8 mouse cellular contexts compared by ENCODE assay signal in genomic region chr7:38023451-38023850, GRCm38 (mm10). TPM values are rescaled to one million over a fixed set of nuclear protein-coding genes. Genes with fewer than 3 reads are reported as not detected.
A peak's percentile ranks its signal among the peaks of the same experiment; 100 is the strongest.
DNase-seq lines count a peak whose midpoint lies in the region; ATAC-seq lines count a peak whose summit lies in the region.

Gene Uri1, minus strand, starts transcription at chr7:38023551.

- no peak for DNase-seq in kidney, adult 18-20 months
- no peak for DNase-seq in adrenal gland, postnatal 4 days (ENCODE audit: low spot score in 2 of 2)
- no peak for DNase-seq in gastrocnemius, postnatal 36 days
- DNase-seq in midbrain, embryonic 14.5 days = no peak
- DNase-seq in MN1 (ENCODE audit: low spot score) = no peak
- no peak for DNase-seq in frontal cortex, postnatal 25 days (ENCODE audit: low spot score in 2 of 2)

- WGBS in kidney, embryonic 14.5 days = 88% methylated on average over 8 of the region's 8 CpGs
- 88% methylated on average over 8 of the region's 8 CpGs for WGBS in intestine, embryonic 16.5 days
- WGBS in midbrain, embryonic 14.5 days = 91% methylated on average over 8 of the region's 8 CpGs

- no peak within 1 kb of the TSS for H3K4me2 ChIP-seq in kidney, embryonic 14.5 days (replicated peaks; ENCODE audit: low read depth, low read length)
- H3K4me2 ChIP-seq in intestine, embryonic 16.5 days (ENCODE audit: low read depth, low read length) = no peak within 1 kb of the TSS
- H3K4me2 ChIP-seq in midbrain, embryonic 14.5 days (ENCODE audit: low read length) = no peak within 1 kb of the TSS

- no peak within 1 kb of the TSS for H3K9ac ChIP-seq in kidney, embryonic 14.5 days (ENCODE audit: low read depth, low read length)
- H3K9ac ChIP-seq in intestine, embryonic 16.5 days (ENCODE audit: low read depth, low read length) = no peak within 1 kb of the TSS
- no peak within 1 kb of the TSS for H3K9ac ChIP-seq in midbrain, embryonic 14.5 days (replicated peaks; ENCODE audit: low read length)

- H3K4me1 ChIP-seq in kidney, embryonic 14.5 days (ENCODE audit: control insufficient read depth, insufficient read depth, low read length) = no peaks in the 10 kb centered on the region
- H3K4me1 ChIP-seq in intestine, embryonic 16.5 days (ENCODE audit: control insufficient read depth, insufficient read depth, low read length) = peaks cover 4% of the 10 kb centered on the region; the same call in 1 of the 2 replicates
- H3K4me1 ChIP-seq in midbrain, embryonic 14.5 days (ENCODE audit: control insufficient read depth, insufficient read depth, low read length) = no peaks in the 10 kb centered on the region

- H3K27ac ChIP-seq in kidney, embryonic 14.5 days (ENCODE audit: low read depth, low read length) = no peak within 1 kb of the TSS
- peak within 1 kb of the TSS; percentile 21; the same call in 1 of the 2 replicates for H3K27ac ChIP-seq in intestine, embryonic 16.5 days (ENCODE audit: low read length)
- H3K27ac ChIP-seq in midbrain, embryonic 14.5 days (replicated peaks; ENCODE audit: low read depth, low read length) = no peak within 1 kb of the TSS

- intact Hi-C loops in gastrocnemius, postnatal 36 days (cut with DNase I) = no loop called here

- H3K27me3 ChIP-seq in kidney, embryonic 14.5 days (ENCODE audit: control insufficient read depth, insufficient read depth, low read length) = no peaks in the 10 kb centered on the region
- no peaks in the 10 kb centered on the region for H3K27me3 ChIP-seq in intestine, embryonic 16.5 days (replicated peaks; ENCODE audit: control insufficient read depth, insufficient read depth, low read length)
- H3K27me3 ChIP-seq in midbrain, embryonic 14.5 days (ENCODE audit: control insufficient read depth, insufficient read depth, low read length) = no peaks in the 10 kb centered on the region

- H3K36me3 ChIP-seq in kidney, embryonic 14.5 days (ENCODE audit: control insufficient read depth, insufficient read depth, low read length) = no peaks in the 10 kb centered on the region
- H3K36me3 ChIP-seq in intestine, embryonic 16.5 days (ENCODE audit: control insufficient read depth, insufficient read depth, low read length) = no peaks in the 10 kb centered on the region
- H3K36me3 ChIP-seq in midbrain, embryonic 14.5 days (ENCODE audit: control insufficient read depth, insufficient read depth, low read length) = no peaks in the 10 kb centered on the region

- ATAC-seq in kidney, embryonic 14.5 days (ENCODE audit: low FRiP score, low TSS enrichment) = no peak
- no peak for ATAC-seq in intestine, embryonic 16.5 days
- ATAC-seq in midbrain, embryonic 14.5 days (ENCODE audit: low FRiP score, low TSS enrichment) = no peak

- H3K9me3 ChIP-seq in kidney, embryonic 14.5 days (ENCODE audit: control insufficient read depth, low read length) = no peaks in the 10 kb centered on the region
- no peaks in the 10 kb centered on the region for H3K9me3 ChIP-seq in intestine, embryonic 16.5 days (ENCODE audit: control insufficient read depth, low read length)
- no peaks in the 10 kb centered on the region for H3K9me3 ChIP-seq in midbrain, embryonic 14.5 days (ENCODE audit: control insufficient read depth, low read length)

- no peak within 1 kb of the TSS for H3K4me3 ChIP-seq in kidney, embryonic 14.5 days (ENCODE audit: low read length)
- H3K4me3 ChIP-seq in intestine, embryonic 16.5 days (ENCODE audit: low read length) = no peak within 1 kb of the TSS
- H3K4me3 ChIP-seq in midbrain, embryonic 14.5 days (replicated peaks; ENCODE audit: low read depth, low read length) = no peak within 1 kb of the TSS

RNA-seq across cellular contexts. Expression of gene Uri1, which starts in this region (rescaled TPM):
- polyA plus RNA-seq in kidney, embryonic 14.5 days (2014; fragmentation: Nextera tagmentation; extraction: Ambion mirVana) = 41.2 and 57.8 TPM in 2 replicates
- 10 to 100 TPM; 63.4 to 75.1 TPM for total RNA-seq in adrenal gland, postnatal 4 days (2021)
- 10 to 100 TPM; 22.4 to 24.0 TPM for total RNA-seq in gastrocnemius, postnatal 36 days (2021)
- polyA plus RNA-seq in intestine, embryonic 16.5 days (2015; fragmentation: Nextera tagmentation; extraction: Ambion mirVana) = 29.6 TPM in 2 replicates
- polyA plus RNA-seq in midbrain, embryonic 14.5 days (2014; fragmentation: Nextera tagmentation; extraction: Ambion mirVana) = 29.2 and 37.4 TPM in 2 replicates
